Mouse (Mus musculus): ENCODE data around the gene Ddost.
"Not testable (repeated sequence)": the region's sequence is repeated elsewhere in the genome, so short reads cannot be mapped to it uniquely, and the experiment has no call there.

Gene Ddost

DNA sequence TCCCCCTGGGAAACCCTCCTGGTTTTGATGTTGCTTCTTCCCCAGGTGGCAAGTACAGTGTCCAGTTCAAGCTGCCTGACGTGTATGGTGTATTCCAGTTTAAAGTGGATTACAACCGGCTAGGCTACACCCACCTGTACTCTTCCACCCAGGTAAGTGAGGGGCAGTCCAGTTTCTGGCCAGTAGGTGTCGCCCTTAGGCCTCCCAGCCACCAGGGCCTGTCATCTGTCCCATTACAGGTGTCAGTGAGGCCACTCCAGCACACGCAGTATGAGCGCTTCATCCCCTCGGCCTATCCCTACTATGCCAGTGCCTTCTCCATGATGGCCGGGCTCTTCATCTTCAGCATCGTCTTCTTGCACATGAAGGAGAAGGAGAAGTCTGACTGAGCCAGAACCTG lies 7.1 kb downstream of the Ddost start:
- no peak for DNase-seq (ENCODE audit: low spot score)

DNA sequence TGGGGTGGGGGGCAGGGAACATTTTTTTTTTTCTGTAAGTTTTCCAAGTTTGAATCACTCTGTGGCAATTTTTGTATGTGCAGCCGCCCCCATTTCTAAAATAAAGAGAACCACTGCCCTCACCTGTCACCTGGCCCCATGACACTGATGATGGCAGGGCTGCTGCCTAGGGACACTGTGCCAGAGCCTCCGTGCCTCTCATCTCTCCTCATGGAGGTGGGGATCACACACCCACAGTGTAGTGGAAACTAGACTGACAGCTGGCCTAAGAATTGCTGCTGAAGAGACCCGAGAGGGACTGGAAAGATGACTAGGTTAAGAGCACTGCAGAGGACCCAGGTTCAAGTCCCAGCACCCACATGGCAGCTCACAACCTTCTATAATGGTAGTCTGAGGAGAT lies 7.6 kb downstream of the Ddost start:
- DNase-seq (ENCODE audit: low spot score) = no peak

DNA sequence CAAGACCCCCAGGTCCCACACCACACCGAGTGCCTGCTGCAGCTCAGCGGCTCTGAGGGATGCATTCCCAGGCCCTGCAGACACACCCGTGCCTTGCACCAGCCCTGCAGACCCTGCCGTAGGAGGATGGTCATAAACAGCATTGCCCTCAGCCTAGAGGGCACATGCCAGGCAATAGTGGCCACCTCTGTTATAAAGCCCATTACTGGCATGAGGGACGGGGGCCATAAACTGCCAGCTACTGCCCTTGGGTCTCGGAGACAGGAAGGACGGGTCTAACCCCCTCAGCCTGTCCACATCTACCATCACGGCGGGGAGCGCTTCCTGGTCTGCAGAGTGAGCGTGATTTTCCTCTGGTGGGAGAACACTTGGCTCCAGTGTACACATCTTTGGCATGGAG lies 8.5 kb downstream of the Ddost start:
- no peak for DNase-seq (ENCODE audit: low spot score)

DNA sequence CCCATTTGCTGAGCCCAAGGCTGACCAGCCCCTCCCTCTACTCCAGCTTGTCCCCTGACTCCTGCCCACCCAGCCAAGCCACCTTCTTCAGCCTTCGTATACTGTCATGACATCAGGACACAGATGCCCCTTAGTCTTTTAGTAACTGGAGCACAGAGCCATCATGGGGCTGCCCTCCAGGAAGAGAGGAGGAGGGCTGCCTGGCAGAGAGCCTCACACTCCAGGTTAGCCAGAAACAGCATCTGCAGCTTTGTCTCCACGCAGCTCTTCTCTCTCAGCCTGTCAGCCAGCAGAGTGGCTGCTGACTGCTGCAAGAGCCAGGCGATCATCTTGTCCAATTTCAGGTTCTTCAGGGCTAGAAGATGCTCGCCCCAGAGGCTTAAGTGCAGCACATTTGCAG lies 9.3 kb downstream of the Ddost start:
- no peak for DNase-seq (ENCODE audit: low spot score)

DNA sequence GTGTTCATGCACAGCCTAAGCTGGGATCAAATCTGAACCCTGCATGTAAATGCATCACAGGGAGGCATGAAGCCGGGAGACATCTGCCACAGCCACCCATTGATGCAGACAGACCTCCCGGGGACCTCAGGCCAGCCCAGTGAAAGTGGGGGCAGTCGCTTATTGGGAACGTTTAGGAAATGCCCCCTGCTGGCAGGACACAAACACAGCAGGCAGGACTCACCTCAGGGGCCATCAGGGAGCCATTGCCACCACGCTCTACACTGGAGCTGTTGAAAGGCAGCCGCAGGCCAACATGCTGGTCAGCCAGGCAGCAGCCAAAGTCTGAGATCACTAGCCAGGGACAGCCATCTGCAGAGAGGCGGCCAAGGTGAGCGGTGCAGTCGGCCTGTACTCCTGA lies 11.3 kb downstream of the Ddost start:
- peak; percentile 62 for DNase-seq (ENCODE audit: low spot score)

DNA sequence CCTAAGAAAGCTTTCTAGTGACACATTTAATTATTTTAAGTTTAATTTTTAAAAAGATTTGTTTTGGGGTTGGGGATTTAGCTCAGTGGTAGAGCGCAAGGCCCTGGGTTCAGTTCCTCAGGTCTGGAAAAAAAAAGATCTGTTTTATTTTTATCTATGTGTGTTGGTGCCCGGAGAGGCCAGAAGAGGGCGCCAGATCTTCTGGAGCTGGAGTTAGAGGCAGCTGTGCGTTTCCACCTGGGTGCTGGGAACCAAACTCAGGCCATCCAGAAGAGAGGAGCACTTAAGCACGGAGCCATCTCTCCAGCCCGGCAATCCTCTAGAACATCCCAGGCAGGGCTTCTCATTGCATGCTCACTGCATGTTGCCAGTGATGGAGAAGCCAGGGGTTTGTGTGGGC lies 11.8 kb downstream of the Ddost start:
- no peak for DNase-seq (ENCODE audit: low spot score)

DNA sequence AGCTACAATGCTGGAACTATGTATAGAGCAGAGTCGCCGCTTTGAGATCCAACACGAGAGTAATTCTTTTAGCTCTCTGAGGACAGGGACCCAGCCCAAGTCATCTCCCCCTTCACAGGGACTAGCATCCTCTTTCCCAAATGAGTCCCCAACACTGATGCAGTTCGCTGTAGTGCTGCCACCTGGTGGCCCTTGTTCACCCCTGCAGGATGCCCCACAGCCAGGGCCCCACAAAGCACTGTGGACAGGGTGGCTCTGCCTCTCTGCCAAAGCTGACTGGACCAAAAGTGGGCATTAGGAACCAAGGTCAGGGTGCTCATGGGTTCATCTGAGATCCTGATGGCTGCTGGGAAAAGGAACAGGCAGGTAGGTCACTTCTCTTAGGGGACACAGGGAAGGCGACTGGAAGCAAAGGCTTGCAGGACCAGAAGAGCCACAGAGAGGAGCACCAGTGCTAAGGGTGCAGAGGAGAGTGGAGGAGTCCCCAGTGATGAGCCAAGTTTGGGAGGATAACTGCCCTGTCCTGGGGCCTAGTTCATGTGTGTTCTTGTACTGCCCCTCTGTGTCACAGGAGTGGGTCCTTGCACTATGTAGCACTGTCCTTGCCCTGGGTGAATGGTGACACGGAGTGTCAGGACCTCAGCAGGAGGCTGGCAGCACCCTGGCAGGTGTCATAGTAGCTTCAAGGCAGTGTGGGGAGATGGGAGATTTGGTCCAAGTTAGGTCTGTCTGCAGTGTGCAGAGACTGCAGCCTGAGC lies 14.2 kb downstream of the Ddost start:
- peak; percentile 81 for DNase-seq (ENCODE audit: low spot score)

DNA sequence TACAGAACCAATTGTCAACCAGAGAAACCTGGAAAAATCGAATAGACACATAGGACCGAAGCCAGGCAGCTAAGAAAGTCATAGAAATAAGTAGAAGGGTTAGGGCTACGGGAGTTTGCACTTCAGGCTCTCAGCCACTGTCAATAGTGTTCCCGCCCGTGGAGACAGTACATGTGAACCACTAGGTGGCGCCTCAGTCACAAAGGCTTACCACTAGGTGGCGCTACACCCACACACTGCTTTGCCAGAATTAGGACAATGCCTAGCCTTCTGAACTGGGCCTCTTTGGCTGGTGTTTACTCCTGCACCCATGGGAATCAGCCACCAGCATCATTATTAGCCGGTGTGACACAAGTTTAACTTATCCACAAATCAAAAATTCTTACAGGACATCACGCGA lies 15.0 kb downstream of the Ddost start:
- DNase-seq (ENCODE audit: low spot score) = peak; percentile 95

DNA sequence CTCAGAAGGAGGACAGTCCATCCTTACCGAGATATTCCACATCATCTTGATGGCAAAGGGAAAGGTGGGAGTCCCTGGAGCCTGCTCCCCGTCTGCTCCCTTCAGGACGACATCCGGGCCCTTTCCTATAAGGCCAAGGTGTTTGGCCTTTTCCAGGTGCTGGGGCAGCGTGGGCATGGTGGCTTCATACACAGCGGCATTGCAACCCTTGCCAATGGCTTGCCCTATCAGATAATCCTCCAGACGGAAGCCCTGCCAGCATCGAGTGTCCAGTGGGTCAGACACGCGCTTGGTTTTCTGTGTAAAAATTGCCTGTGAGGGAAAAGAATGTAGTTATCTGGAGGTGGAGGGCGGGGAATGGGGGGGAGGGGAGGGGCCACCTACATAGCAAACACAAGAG lies 16.2 kb downstream of the Ddost start:
- DNase-seq (ENCODE audit: low spot score) = no peak

DNA sequence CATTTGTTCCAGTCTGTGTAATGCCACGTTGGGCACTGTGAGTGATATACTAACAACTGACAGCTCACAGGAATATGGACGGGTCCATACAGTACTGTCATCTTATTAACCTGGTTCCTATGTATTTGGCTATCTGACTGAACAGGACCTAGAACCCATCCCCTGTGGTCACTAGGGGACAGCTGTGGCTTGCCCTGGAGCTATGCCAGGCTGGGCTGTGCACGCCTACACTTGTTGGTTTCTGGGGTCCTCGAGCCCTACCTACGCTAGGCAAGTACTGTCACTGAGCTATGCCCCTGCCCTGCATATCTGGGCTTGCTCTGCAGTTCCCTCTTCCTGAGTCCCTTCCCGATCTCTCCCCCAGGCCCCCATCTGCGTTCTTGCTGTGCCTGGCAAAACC lies 17.0 kb downstream of the Ddost start:
- DNase-seq (ENCODE audit: low spot score) = no peak

DNA sequence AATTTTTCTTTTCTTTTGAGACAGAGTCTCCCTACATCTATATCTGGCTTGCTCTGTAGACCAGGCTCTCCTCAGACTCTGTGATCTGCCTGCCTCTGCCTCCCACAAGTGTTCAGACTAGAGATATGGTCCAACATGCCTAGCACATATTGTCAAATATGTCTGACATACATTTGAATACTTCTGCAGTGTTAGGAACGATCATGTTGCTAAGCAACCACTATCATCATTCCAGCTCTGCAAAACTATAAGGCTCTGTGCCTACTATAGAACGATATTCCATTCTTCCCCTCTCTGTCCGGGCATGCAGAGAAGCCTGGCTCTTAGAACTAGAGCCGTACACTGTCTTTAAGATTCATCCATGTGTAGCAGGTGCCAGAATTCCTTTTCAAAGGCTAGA lies 18.2 kb downstream of the Ddost start:
- no peak for DNase-seq (ENCODE audit: low spot score)

DNA sequence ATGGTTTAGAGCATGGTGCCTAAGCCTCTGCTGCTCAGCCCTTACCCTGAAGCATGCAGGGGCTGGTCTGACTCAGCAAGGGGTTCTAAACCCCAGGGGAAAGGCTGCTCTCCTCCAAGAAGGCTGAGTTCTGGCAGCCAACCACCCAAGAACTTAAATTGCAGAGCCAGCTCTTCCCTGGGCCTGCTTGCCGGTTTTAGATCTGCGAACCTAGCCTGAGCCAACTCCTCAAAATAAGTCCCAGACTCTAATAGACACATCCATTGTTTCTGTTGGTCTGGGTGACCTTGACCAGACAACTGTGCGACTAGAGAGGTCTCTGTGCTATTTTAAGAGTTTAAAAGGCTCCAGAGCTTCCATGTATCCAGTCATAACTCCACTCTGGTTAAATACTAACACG lies 19.2 kb downstream of the Ddost start:
- no peak for DNase-seq (ENCODE audit: low spot score)

DNA sequence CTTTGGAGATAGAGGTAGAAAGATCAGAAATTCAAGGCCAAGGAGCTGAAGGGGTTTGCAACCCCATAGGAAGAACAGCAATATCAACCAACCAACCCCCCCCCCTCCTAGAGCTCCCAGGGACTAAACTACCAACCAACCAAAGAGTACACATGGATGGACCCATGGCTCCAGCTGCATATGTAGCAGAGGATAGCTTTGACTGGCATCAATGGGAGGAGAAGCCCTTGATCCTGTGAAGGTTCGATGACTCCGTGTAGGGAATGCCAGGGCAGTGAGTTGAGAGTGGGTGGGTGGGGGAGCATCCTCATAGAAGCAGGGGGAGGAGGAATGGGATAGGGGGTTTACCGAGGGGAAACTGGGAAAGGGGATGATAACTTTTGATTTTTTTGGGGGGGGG lies 19.9 kb downstream of the Ddost start:
- no peak for DNase-seq (ENCODE audit: low spot score)

DNA sequence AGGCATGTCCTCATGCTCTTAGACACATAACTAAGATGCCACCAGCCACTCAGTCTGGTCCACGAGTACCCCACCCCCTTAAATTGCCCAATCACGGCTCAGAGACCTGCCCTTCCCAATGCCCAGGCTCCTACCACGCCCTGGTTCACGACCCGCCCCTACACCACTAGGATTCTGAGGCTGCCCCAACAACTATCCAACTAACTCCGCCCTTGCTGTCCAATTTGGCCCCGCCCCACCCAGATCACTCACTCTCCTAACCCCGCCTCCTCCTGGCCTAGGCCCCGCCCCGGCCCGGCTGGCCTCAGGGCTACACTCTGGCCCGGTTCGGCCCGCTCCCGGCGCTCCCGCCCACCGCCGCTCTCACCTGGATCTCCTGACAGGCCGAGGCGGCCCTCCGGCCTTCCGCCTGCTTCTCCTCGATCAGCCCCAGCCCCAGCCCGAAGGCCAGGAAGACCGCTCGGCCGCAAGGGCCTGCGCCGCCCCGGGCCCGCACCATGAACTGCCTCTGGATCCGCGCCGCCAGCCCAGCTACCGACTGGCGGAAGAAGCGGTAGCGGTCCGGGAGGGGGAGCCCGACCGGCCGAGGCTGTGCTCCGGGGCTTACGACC lies 21.0 kb downstream of the Ddost start:
- DNase-seq (ENCODE audit: low spot score) = peak; percentile 87

DNA sequence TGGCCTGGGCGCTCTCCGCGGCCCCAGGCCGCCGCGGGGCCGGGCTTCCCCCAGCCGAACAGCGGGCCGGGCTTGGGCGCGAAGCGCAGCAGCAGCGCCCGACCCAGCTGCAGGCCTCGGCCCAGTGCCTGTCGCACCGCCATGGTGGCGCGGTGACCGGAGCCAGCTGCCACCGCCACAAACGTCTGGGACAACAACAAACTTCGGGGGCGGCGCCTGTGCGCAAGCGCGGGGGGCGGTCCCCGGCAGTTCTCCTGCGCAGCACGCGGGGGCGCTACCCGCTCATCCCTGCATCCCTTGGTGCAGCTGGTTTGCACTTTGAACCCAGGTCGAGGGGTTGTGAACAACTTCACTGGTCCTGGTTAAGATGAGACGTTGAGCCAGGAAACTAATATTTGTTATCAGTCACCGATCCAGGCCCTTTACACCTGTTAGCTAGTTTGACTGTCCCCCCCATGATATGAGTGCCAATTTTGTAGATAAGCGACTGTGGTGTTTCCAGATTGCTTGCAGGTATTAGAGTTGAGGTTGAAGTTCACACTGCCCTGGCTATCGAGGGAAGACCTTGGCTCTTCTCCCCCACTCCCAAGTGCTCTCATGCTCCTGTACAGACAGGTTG lies 21.7 kb downstream of the Ddost start, which contains the start of gene Pink1:
Pink1 (minus strand) TSS at position 231 of the 619 bp plus-strand sequence.
- peak; percentile 93 for DNase-seq (ENCODE audit: low spot score)

DNA sequence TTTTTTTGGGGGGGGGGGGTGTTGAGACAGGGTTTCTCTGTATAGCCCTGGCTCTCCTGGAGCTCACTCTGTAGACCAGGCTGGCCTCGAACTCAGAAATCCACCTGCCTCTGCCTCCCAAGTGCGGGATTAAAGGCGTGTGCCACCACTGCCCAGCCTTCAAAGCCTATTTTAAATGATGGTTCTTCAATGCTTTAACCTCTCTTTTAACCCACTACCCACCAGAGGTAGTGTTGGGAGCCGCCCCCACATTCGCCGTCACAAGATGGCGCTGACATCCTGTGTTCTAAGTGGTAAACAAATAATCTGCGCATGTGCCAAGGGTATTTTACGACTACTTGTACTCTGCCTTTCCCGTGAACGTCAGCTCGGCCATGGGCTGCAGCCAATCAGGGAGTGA lies 22.6 kb downstream of the Ddost start:
- not testable (repeated sequence) for DNase-seq (ENCODE audit: low spot score)

DNA sequence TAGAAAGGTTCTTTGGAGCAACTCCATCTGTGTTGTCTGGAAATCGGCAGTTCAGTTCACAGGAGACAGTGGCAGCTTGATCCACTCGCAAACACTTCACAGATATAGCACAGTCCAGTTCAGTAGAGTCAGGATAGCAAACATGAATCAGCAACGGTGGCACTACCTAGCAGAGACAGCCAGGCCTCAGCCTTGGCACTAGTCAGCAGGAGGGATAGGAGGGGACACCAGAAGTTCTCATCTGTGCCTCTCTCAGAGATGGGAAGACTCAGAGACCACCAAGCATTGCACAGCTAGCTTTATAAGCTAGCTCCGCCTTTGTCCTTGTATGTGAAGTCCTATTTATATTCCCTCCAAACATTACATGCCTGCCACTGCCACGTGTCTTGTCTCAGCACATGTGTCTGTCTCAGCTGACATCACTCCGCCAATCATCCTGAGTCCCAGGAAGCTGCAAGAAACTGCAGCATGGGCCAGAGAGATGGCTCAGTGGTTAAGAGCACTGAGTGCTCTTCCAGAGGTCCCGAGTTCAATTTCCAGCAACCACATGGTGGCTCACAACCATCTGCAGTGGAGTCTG lies 23.5 kb downstream of the Ddost start:
- no peak for DNase-seq (ENCODE audit: low spot score)

DNA sequence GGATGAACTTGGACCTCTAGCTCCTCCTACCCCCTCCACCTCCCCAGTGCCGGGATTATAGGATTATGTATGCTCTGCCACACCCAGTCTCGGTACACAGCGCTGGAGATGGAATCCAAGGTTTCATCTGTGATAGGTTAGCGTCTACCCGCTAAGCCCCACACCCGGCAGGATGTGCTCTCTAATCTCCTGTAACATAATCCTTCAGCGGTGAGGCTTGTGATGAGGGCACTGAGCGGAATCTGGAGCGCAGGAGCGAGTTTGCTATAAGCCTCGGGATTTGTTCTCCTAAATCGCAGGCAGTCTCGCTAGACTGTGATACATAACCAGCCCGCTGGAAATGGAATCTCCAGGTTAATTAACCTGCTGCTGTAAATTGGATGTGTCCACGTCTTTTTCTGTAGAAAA lies 25.7 kb downstream of the Ddost start:
- peak; percentile 59 for DNase-seq (ENCODE audit: low spot score)

DNA sequence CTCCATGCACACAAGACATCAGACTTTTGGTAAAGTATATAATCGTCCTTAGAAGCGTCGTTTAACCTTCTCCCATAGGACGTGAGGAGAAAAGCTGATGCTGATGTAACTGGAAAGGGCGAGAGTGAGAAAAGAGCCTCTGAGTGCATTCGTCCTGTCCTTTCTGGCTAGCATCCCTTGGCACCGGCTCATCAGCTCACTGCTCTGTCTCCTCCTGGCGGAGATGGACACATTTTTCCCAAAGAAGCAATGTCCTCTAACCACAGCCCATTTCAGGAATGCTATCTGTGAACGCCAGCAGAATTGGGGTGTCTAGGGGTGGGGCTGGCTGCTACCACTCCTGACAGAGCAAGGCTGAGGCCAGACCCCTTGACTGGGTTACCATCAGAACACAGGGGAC lies 27.1 kb downstream of the Ddost start:
- no peak for DNase-seq (ENCODE audit: low spot score)

DNA sequence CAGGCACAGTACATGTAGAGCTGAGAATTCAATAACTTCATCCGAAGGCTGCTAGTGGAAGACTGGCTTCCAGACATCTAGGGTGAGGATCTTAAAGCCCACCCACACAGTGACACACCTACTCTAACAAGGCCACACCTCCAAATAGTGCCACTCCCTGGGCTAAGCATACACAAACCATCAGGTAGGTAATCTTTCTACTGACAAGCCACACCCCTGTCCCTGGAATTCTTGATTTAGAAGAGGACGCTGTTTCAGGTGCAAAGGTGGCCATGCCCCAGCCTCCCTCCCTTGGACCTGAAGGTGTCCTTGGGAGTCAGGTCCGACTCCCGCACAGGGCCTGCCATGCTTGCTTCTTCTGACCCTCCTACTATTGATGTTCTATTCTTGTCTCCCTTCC lies 28.6 kb downstream of the Ddost start:
- DNase-seq (ENCODE audit: low spot score) = no peak

DNA sequence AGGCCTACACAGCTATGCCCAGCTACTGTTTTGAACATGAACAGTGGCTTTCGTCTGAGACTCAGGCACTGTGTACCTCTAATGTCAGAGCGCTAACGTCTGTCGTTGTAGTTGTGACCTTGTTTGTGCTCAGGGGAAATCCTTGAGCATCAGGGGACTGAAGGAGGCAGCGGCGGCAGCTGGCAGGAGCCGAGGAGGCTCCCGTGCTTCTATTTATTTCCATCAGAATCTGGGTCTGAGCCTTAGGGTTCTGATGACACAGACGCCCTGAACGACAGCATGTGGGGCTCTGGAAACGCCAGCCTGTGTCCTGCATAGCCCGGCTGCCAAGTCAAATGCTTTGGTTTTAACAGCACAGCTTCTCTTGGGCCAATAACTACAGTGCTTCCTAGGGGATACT lies 30.5 kb downstream of the Ddost start:
- no peak for DNase-seq (ENCODE audit: low spot score)

DNA sequence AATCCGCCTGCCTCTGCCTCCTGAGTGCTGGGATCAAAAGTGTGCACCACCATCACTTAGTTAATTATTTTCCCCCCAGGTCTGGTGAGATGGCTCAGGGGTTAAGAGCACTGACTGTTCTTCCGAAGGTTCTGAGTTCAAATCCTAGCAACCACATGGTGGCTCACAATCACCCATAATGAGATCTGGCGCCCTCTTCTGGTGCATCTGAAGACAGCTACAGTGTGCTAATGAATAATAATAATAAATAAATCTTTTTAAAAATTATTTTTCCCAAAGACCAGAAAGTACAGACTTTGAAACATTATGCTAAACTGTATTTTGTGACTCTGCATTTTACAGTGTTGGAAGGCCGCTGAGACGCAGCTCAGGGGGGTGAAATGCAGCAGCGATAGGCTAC lies 31.1 kb downstream of the Ddost start:
- no peak for DNase-seq (ENCODE audit: low spot score)

DNA sequence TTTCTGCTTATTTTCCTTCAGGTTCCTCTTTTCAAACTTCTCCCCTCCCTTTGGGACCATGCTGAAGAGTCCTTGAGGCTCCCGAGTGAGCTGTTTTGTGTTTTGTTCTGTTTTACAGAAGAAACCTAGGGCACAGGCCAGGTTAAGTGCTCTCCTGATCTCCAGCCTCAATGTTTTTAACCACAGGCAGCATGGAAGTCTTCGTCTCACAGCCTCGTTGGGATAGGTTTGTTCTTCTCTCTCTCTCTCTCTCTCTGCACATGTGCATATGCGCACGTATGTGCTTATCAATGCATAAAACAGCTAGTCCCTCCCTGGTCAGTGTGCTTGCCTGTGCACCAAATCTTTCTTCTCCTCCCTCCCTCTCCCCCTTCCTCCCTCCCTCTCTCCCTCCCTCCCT lies 32.3 kb downstream of the Ddost start:
- DNase-seq (ENCODE audit: low spot score) = no peak
